Mouse (Mus musculus): ENCODE measurements at regions not wholly inside any gene's neighbourhood (a gene's known extent, or its start where the extent isn't known, plus 50 kb on each side); places are given as distances from the start of the nearest gene placed in this dataset.

- no peak for ATAC-seq (ENCODE audit: borderline replicate concordance, extremely low read depth, low FRiP score, low TSS enrichment)
- Histone ChIP-seq H3K4me2 (no peak overlapping the region), H3K9me3 (no peaks in the 10 kb centered on the region), H3K9ac (no peak overlapping the region), H3K27ac (no peak overlapping the region), H3K4me1 (no peaks in the 10 kb centered on the region), H3K4me3 (no peak overlapping the region), H3K36me3 (no peaks in the 10 kb centered on the region), H3K27me3 (no peaks in the 10 kb centered on the region)
- 81% methylated on average over 1 of the region's 1 CpGs for WGBS
These were observed 623.7 kb downstream of the 1700064H15Rik start for GRCm38 (mm10) chr3:19004792-19005191.

DNA sequence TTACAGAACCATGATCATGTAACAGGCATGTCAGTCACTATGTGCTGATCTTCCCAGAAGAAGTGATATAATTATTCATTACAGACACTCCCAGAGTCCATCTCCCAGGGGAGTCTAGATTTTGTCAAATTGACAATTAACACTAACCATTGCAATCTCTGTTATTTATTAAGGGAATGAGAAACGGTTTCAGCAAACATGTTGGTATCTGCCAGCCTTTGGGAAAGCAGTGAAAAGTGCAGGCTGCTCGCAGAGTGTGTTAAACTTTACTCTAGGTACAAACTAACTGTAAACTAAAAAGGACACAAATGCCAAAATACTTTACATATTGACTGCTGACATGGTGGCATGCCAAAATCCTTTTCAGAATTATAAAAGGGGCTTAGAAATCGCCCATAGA is 583.9 kb downstream of the 1700064H15Rik start:
- no peaks in the 10 kb centered on the region for H3K36me3 ChIP-seq
- WGBS = 48% methylated on average over 3 of the region's 3 CpGs
- H3K4me1 ChIP-seq = no peaks in the 10 kb centered on the region
- no peaks in the 10 kb centered on the region for H3K9me3 ChIP-seq
- no peak overlapping the region for H3K27ac ChIP-seq
- H3K27me3 ChIP-seq = no peaks in the 10 kb centered on the region
- no peak overlapping the region for H3K4me2 ChIP-seq
- ATAC-seq (ENCODE audit: borderline replicate concordance, extremely low read depth, low FRiP score, low TSS enrichment) = no peak
- H3K4me3 ChIP-seq = no peak overlapping the region
- no peak overlapping the region for H3K9ac ChIP-seq

DNA sequence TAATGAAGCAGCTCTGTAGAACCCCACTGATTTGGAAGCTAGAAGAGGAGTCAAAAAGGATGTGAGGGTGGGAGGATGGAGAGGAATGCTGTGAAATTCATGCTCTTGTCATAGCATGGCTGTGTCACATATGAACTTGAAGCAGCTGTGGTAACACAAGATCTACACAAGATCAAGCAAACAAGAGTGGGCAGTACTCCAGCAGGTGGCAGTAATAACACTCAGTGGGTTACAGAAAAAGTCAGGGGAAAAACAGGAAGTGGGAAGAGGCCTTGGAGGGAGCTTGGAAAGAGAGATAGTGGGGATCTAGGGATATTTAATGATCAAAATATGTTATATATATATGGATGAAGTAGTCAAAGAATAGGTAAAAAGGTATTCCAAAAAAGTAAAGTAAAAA is 582.5 kb downstream of the 1700064H15Rik start:
- no peaks in the 10 kb centered on the region for H3K4me1 ChIP-seq
- no peak overlapping the region for H3K9ac ChIP-seq
- no peaks in the 10 kb centered on the region for H3K36me3 ChIP-seq
- H3K9me3 ChIP-seq = no peaks in the 10 kb centered on the region
- H3K4me2 ChIP-seq = no peak overlapping the region
- H3K4me3 ChIP-seq = no peak overlapping the region
- no peaks in the 10 kb centered on the region for H3K27me3 ChIP-seq
- H3K27ac ChIP-seq = no peak overlapping the region
- ATAC-seq (ENCODE audit: borderline replicate concordance, extremely low read depth, low FRiP score, low TSS enrichment) = no peak

DNA sequence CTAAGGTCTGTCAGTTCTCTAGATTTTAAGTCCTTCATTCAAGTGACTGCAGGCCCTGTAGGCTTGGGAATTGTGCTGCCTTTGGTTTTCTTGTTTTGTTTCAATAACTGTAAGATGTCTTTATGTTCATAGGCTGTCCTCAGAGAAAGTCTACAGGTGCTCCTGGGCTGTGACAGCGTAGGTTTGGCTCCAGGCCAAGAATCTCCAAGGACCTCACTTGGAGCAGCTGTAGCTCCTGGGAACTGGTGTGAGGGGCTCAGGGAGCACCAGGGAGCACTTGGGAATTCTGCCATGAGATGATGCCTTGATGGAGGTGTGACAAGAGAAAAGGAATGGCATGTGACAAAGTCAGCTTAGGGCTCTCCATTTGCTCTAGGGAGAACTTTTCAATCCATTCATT is 581.9 kb downstream of the 1700064H15Rik start:
- ATAC-seq (ENCODE audit: borderline replicate concordance, extremely low read depth, low FRiP score, low TSS enrichment) = no peak
- WGBS = 50% methylated on average over 1 of the region's 1 CpGs

GRCm38 (mm10) chr3:19055961-19056360 is 572.5 kb downstream of the 1700064H15Rik start:
- WGBS = 64% methylated on average over 3 of the region's 3 CpGs
- Histone ChIP-seq H3K27me3 (no peaks in the 10 kb centered on the region), H3K9ac (no peak overlapping the region), H3K4me3 (no peak overlapping the region), H3K9me3 (no peaks in the 10 kb centered on the region), H3K36me3 (no peaks in the 10 kb centered on the region), H3K27ac (no peak overlapping the region), H3K4me1 (no peaks in the 10 kb centered on the region), H3K4me2 (no peak overlapping the region)
- ATAC-seq (ENCODE audit: borderline replicate concordance, extremely low read depth, low FRiP score, low TSS enrichment) = no peak

More for the DNA sequence above, 581.9 kb downstream of the 1700064H15Rik start:
- Histone ChIP-seq H3K27ac (no peak overlapping the region), H3K4me3 (no peak overlapping the region), H3K36me3 (no peaks in the 10 kb centered on the region), H3K9ac (no peak overlapping the region), H3K9me3 (no peaks in the 10 kb centered on the region), H3K4me1 (no peaks in the 10 kb centered on the region), H3K4me2 (no peak overlapping the region), H3K27me3 (no peaks in the 10 kb centered on the region)

- no peak overlapping the region for H3K4me2 ChIP-seq
- ATAC-seq (ENCODE audit: borderline replicate concordance, extremely low read depth, low FRiP score, low TSS enrichment) = no peak
These were observed 571.9 kb downstream of the 1700064H15Rik start for GRCm38 (mm10) chr3:19056623-19057022.

DNA sequence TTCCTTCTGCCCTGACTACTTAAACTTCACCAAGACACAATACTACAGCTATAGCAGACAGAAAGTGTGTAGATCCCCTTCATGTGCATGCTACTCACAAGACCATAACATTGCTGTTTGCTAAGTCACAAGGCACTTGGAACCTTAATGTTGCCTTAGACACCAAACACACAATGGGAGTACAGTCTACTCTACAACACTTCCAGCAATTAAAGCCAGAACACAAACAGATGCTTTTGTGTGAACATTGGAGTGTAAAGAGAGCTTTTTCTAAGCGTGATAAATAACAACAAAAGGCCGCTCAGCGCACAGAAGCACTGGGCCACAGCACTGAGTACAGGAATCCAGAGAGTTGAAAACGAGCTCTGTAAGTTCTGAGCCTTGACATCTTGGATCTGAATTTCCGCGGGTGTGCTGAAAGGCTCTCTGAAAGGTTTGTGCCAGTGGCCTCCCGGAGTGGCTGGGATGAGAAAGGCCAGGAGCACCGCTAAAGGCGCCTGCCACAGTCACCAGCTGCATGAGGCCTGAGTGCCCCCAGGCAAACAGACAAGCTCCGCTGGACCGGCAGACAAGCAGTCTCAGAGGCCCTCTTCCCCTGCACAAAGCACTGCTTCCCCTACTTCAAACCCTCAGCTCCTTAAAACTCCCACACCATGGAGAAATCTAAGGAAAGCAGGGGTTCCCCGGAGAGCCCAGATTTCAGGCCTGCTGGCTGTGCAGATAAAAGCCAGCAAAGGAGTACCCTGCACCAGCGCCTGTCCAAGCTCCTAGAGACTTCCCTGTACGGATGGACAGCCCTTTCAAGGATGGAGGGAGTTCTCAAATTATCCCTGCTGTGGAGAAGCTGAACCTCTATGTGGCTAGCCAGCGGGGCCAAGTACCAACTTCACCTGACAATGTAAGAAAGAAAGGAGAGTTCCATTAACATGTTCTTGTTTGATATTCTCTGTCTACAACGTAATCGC is 568.3 kb downstream of the 1700064H15Rik start:
- Histone ChIP-seq H3K9ac (no peak overlapping the region), H3K27ac (no peak overlapping the region), H3K4me2 (no peak overlapping the region), H3K4me1 (no peaks in the 10 kb centered on the region), H3K36me3 (no peaks in the 10 kb centered on the region), H3K27me3 (no peaks in the 10 kb centered on the region), H3K9me3 (no peaks in the 10 kb centered on the region), H3K4me3 (no peak overlapping the region)
- WGBS = 42% methylated on average over 17 of the region's 17 CpGs
- ATAC-seq (ENCODE audit: borderline replicate concordance, extremely low read depth, low FRiP score, low TSS enrichment) = no peak

More at GRCm38 (mm10) chr3:19056623-19057022, 571.9 kb downstream of the 1700064H15Rik start:
- Histone ChIP-seq H3K27me3 (no peaks in the 10 kb centered on the region), H3K9me3 (no peaks in the 10 kb centered on the region), H3K9ac (no peak overlapping the region), H3K4me3 (no peak overlapping the region), H3K36me3 (no peaks in the 10 kb centered on the region), H3K27ac (no peak overlapping the region), H3K4me1 (no peaks in the 10 kb centered on the region)
- 14% methylated on average over 9 of the region's 9 CpGs for WGBS

- WGBS = 44% methylated on average over 11 of the region's 14 CpGs
- no peak overlapping the region for H3K27ac ChIP-seq
- H3K4me2 ChIP-seq = no peak overlapping the region
- H3K4me1 ChIP-seq = no peaks in the 10 kb centered on the region
- ATAC-seq (ENCODE audit: borderline replicate concordance, extremely low read depth, low FRiP score, low TSS enrichment) = no peak
- H3K36me3 ChIP-seq = no peaks in the 10 kb centered on the region
- H3K9me3 ChIP-seq = no peaks in the 10 kb centered on the region
- no peaks in the 10 kb centered on the region for H3K27me3 ChIP-seq
- H3K4me3 ChIP-seq = no peak overlapping the region
- H3K9ac ChIP-seq = no peak overlapping the region
These were observed 566.8 kb downstream of the 1700064H15Rik start for GRCm38 (mm10) chr3:19061488-19062248.

DNA sequence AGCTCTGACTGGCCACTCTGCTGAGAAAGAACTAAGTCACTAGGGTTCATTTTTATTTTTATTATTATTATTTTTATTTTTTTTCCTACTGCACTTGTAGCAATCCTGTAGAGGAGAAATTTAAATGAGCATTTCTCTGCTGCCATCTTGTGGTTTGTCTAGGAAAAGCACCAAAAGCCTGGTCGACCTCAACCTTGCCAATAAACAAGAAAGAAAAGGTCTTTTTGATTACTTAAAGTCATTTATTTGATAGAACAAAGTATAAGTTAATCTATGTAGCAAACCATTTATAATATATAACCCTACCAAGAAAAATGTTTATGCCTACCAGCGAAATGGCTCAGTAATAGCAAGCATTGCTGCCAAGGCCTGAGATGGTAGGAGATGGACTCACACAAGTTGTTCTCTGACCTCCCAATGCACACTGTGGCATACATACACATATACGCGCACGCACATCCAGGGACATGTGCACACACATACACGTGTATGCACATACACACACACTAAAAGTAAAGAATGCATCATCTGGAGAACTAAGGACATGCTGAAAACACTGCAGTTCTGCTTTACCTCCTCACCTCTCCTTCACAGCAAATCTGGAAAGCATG is 566.1 kb downstream of the 1700064H15Rik start:
- 36% methylated on average over 6 of the region's 6 CpGs for WGBS
- H3K4me1 ChIP-seq = no peaks in the 10 kb centered on the region
- H3K27me3 ChIP-seq = no peaks in the 10 kb centered on the region
- H3K27ac ChIP-seq = no peak overlapping the region
- no peak for ATAC-seq (ENCODE audit: borderline replicate concordance, extremely low read depth, low FRiP score, low TSS enrichment)
- no peak overlapping the region for H3K9ac ChIP-seq
- H3K36me3 ChIP-seq = no peaks in the 10 kb centered on the region
- no peak overlapping the region for H3K4me2 ChIP-seq
- H3K4me3 ChIP-seq = no peak overlapping the region
- no peaks in the 10 kb centered on the region for H3K9me3 ChIP-seq

DNA sequence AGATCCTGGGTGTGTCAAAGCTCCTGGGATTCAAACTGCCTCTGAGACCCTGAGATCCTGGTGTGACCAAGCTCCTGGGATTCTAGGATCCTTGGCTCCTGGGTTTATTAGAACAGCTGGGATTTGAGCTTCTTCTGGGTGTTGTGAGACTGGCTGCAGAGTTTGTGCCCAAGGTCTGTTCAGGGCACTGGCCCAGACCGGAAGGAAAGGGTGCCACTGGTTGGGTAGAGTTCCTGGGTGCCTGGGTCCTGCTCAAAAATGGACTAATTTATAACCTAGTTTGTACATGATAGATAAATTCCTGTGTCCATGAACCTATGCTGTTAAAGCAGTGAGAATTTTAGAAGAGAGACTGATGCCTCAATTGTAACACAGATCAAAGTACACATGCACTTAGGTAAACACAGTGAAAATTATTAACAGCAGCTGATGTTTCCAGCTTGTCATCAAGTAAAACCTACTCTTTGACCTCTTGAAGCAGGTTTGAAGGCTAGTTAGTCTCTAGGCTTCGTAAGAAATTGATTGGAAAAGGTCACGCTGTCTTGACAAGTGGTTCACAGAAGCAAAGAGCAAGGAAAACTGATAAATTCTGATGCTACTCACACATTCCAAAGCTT is 561.2 kb downstream of the 1700064H15Rik start:
- Histone ChIP-seq H3K36me3 (no peaks in the 10 kb centered on the region), H3K9me3 (no peaks in the 10 kb centered on the region), H3K27ac (no peak overlapping the region), H3K4me3 (no peak overlapping the region), H3K4me1 (no peaks in the 10 kb centered on the region), H3K9ac (no peak overlapping the region), H3K27me3 (no peaks in the 10 kb centered on the region), H3K4me2 (no peak overlapping the region)
- ATAC-seq (ENCODE audit: borderline replicate concordance, extremely low read depth, low FRiP score, low TSS enrichment) = no peak
- WGBS = 69% methylated on average over 3 of the region's 3 CpGs
